Mouse (Mus musculus) heart, adult 10 weeks (tissue): ENCODE data around the gene Lhx4. TPM values are rescaled to one million over a fixed set of nuclear protein-coding genes. Genes with fewer than 3 reads are reported as not detected.

Source experiments
- polyA plus RNA-seq: library from polyadenylated mRNA; stranded (reverse); fragments of 350-450 nt; fragmentation: Illumina TruSeq; extraction: RNeasy Lipid Tissue Mini Kit (QIAGEN cat#74804); gene quantifications from one replicate; pipeline ENCODE4 v1.2.3, GENCODE M21; 2014; ENCODE audit warnings: low read depth, low replicate concordance

Gene Lhx4
- not detected for polyA plus RNA-seq

DNA sequence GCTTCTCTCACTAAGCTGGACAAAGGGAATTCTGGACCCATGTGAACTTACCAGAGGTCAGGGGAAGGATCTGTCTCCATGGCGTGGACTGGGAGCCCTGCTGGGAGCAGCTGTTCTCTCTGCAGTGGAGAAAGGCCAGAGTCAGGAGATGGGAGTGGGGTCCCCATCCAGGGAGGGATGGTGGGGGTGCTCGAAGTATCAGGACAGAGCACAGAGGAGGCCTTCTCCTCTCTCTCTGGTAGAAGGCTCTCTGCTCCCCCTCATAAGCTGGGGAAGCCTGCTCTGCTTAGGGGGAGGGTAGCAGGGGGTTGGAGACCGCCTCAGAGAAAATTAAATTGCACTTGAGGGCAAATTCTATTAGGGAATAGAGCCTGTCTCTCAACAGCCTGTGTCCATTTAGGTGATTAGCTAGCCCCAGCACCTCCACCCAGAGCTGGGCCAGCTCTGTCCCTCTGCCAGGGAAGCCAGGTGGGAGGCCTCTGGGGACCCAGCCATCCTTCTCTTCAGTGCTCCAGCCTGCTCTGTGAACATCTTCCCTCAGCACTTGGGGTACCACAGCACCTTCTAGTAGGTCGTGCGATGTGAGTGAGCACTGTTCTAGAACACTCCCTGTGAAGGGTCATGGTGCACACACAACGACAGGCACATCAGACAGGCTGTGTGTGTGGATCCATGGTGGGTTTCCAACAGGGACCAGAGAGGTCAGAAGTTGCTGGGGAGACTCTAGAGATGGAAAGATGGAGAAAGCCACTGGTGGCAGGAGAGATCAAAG lies at the start of gene Lhx4:
Lhx4 (minus strand) TSS at position 201 of the 772 bp plus-strand sequence.

Other genes with a start within 250 kb of the Lhx4 start
- gene Acbd6, start 193.6 kb downstream of the Lhx4 start, polyA plus RNA-seq, result 50.7 TPM
- gene Qsox1, start 61.2 kb upstream of the Lhx4 start, polyA plus RNA-seq, result 31.3 TPM
- gene Cep350, start 221.6 kb upstream of the Lhx4 start, polyA plus RNA-seq, result 12.1 TPM